Mouse (Mus musculus) brain, embryonic 14.5 days (tissue): ENCODE measurements around the gene Capn3. TPM values are rescaled to one million over a fixed set of nuclear protein-coding genes. Genes with fewer than 3 reads are reported as not detected.

Experiments used
- DNase-seq: peaks from one replicate; pipeline ENCODE4 v3.0.0-alpha.2; 2011; ENCODE audit warnings: low read depth
- CTCF ChIP-seq: fragments of 200-500 bp; IDR thresholded peaks from 2 replicates; pipeline ENCODE4 v1.5.1; 2012; ENCODE audit warnings: inconsistent platforms, mild to moderate bottlenecking, moderate library complexity, borderline replicate concordance; ENCODE audit not compliant: insufficient read depth, insufficient read length; ENCODE audit errors: extremely low read depth
- POLR2A ChIP-seq: fragments of 200-500 bp; IDR thresholded peaks from 2 replicates; pipeline ENCODE4 v1.6.1; 2012; ENCODE audit warnings: mild to moderate bottlenecking, inconsistent platforms, borderline replicate concordance; ENCODE audit not compliant: poor library complexity, insufficient read depth, insufficient read length, severe bottlenecking; ENCODE audit errors: extremely low read depth
- polyA plus RNA-seq: library from polyadenylated mRNA; depleted of rRNA; stranded (reverse); fragments of >200 nt; gene quantifications from 2 replicates; pipeline ENCODE4 v1.2.3, GENCODE M21; 2012

Gene Capn3
- polyA plus RNA-seq, 1 experiment = 1.3 TPM

GRCm38 (mm10) chr2:120493254-120493653, 37.4 kb downstream of the Capn3 start:
- TF ChIP-seq CTCF = no peak
- TF ChIP-seq POLR2A = no peak
- DNase-seq = no peak

- no peak for TF ChIP-seq CTCF
- TF ChIP-seq POLR2A = no peak
- DNase-seq = peak; percentile 15
Observed at GRCm38 (mm10) chr2:120496511-120496910, 40.7 kb downstream of the Capn3 start.

- no peak for DNase-seq
- no peak for TF ChIP-seq CTCF
- no peak for TF ChIP-seq POLR2A
Observed at GRCm38 (mm10) chr2:120499971-120500471, 44.2 kb downstream of the Capn3 start.

GRCm38 (mm10) chr2:120501136-120501918, 45.5 kb downstream of the Capn3 start:
- TF ChIP-seq POLR2A (no peak), CTCF (no peak)
- DNase-seq = no peak

- TF ChIP-seq CTCF (no peak), POLR2A (no peak)
- no peak for DNase-seq
Observed at GRCm38 (mm10) chr2:120501931-120502604, 46.2 kb downstream of the Capn3 start.

- peak; percentile 13 for DNase-seq
Observed at GRCm38 (mm10) chr2:120502605-120502990, 46.8 kb downstream of the Capn3 start.

GRCm38 (mm10) chr2:120503094-120503493, 47.3 kb downstream of the Capn3 start:
- no peak for DNase-seq
- TF ChIP-seq POLR2A = no peak
- no peak for TF ChIP-seq CTCF

More at GRCm38 (mm10) chr2:120502605-120502990, 46.8 kb downstream of the Capn3 start:
- TF ChIP-seq CTCF = no peak
- no peak for TF ChIP-seq POLR2A

GRCm38 (mm10) chr2:120503992-120504391, 48.2 kb downstream of the Capn3 start:
- TF ChIP-seq POLR2A (no peak), CTCF (no peak)

GRCm38 (mm10) chr2:120514181-120514580, 58.4 kb downstream of the Capn3 start:
- no peak for TF ChIP-seq POLR2A
- TF ChIP-seq CTCF = no peak

More at GRCm38 (mm10) chr2:120503992-120504391, 48.2 kb downstream of the Capn3 start:
- DNase-seq = no peak

GRCm38 (mm10) chr2:120518547-120519210, 62.9 kb downstream of the Capn3 start:
- no peak for TF ChIP-seq CTCF
- no peak for TF ChIP-seq POLR2A
- no peak for DNase-seq

More at GRCm38 (mm10) chr2:120514181-120514580, 58.4 kb downstream of the Capn3 start:
- DNase-seq = no peak

- no peak for DNase-seq
Observed at GRCm38 (mm10) chr2:120526771-120527170, 71.0 kb downstream of the Capn3 start.

More at GRCm38 (mm10) chr2:120526771-120527170, 71.0 kb downstream of the Capn3 start:
- TF ChIP-seq POLR2A (no peak), CTCF (no peak)
